Mouse (Mus musculus): Measurements from ENCODE around the gene Carmil3. TPM values are rescaled to one million over a fixed set of nuclear protein-coding genes. Genes with fewer than 3 reads are reported as not detected.
A peak's percentile ranks its signal among the peaks of the same experiment; 100 is the strongest.

Gene Carmil3
- polyA plus RNA-seq, 1 experiment from 2014 or later: 16.8 TPM

GRCm38 (mm10) chr14:55470806-55471205, 19.6 kb upstream of the Carmil3 start:
- H3K27me3 ChIP-seq (replicated peaks): no peaks in the 10 kb centered on the region
- no peak overlapping the region for H3K9ac ChIP-seq
- no peaks in the 10 kb centered on the region for H3K9me3 ChIP-seq
- H3K4me3 ChIP-seq: no peak overlapping the region
- H3K4me2 ChIP-seq (replicated peaks): no peak overlapping the region
- ATAC-seq (ENCODE audit: low FRiP score, low read depth): no peak
- H3K4me1 ChIP-seq: 0 out of 2 replicates have a peak, but pooled peaks cover 4% of the 10 kb centered on the region
- WGBS: 18% methylated on average over 10 of the region's 10 CpGs
- H3K27ac ChIP-seq: no peak overlapping the region
- H3K36me3 ChIP-seq: no peaks in the 10 kb centered on the region

- no peak for ATAC-seq (ENCODE audit: low FRiP score, low read depth)
- Histone ChIP-seq H3K9ac (no peak overlapping the region), H3K9me3 (no peaks in the 10 kb centered on the region), H3K4me1 (0 out of 2 replicates have a peak, but pooled peaks cover 4% of the 10 kb centered on the region), H3K27me3 (replicated peaks) (no peaks in the 10 kb centered on the region), H3K4me2 (replicated peaks) (no peak overlapping the region), H3K4me3 (no peak overlapping the region), H3K27ac (no peak overlapping the region), H3K36me3 (no peaks in the 10 kb centered on the region)
- 73% methylated on average over 2 of the region's 2 CpGs for WGBS
These were observed 14.8 kb upstream of the Carmil3 start for GRCm38 (mm10) chr14:55475654-55476053.

GRCm38 (mm10) chr14:55477421-55477820, 13.0 kb upstream of the Carmil3 start:
- H3K27ac ChIP-seq: no peak overlapping the region
- no peak overlapping the region for H3K4me3 ChIP-seq
- no peaks in the 10 kb centered on the region for H3K9me3 ChIP-seq
- 97% methylated on average over 1 of the region's 1 CpGs for WGBS
- ATAC-seq (ENCODE audit: low FRiP score, low read depth): no peak
- no peaks in the 10 kb centered on the region for H3K4me1 ChIP-seq
- H3K9ac ChIP-seq: no peak overlapping the region
- no peaks in the 10 kb centered on the region for H3K36me3 ChIP-seq
- H3K4me2 ChIP-seq (replicated peaks): no peak overlapping the region
- H3K27me3 ChIP-seq (replicated peaks): no peaks in the 10 kb centered on the region

- 91% methylated on average over 5 of the region's 5 CpGs for WGBS
- no peak overlapping the region for H3K9ac ChIP-seq
- no peak overlapping the region for H3K4me3 ChIP-seq
- no peak for ATAC-seq (ENCODE audit: low FRiP score, low read depth)
- peak overlapping the region; percentile 58; the same call in 1 of the 2 replicates for H3K4me2 ChIP-seq (replicated peaks)
- H3K27ac ChIP-seq: no peak overlapping the region
- H3K4me1 ChIP-seq: no peaks in the 10 kb centered on the region
- H3K9me3 ChIP-seq: no peaks in the 10 kb centered on the region
- H3K36me3 ChIP-seq: no peaks in the 10 kb centered on the region
- no peaks in the 10 kb centered on the region for H3K27me3 ChIP-seq (replicated peaks)
These were observed 12.6 kb upstream of the Carmil3 start for GRCm38 (mm10) chr14:55477829-55478228.

GRCm38 (mm10) chr14:55478651-55479599, 11.5 kb upstream of the Carmil3 start, which contains the start of gene Dhrs4:
TSS of gene Dhrs4 (plus strand) at chr14:55478758.
- peak within 1 kb of the TSS; percentile 61 for H3K9ac ChIP-seq
- H3K4me1 ChIP-seq: no peaks in the 10 kb centered on the region
- ATAC-seq (ENCODE audit: low FRiP score, low read depth): peak; percentile 95
- peak within 1 kb of the TSS; percentile 45 for H3K4me3 ChIP-seq
- no peaks in the 10 kb centered on the region for H3K36me3 ChIP-seq
- no peak within 1 kb of the TSS for H3K27ac ChIP-seq
- peak within 1 kb of the TSS; percentile 58 for H3K4me2 ChIP-seq (replicated peaks)
- H3K27me3 ChIP-seq (replicated peaks): no peaks in the 10 kb centered on the region
- under 1% methylated on average over 38 of the region's 38 CpGs for WGBS
- H3K9me3 ChIP-seq: no peaks in the 10 kb centered on the region

- WGBS: 91% methylated on average over 10 of the region's 10 CpGs
- no peak for ATAC-seq (ENCODE audit: low FRiP score, low read depth)
These were observed 10.8 kb upstream of the Carmil3 start for GRCm38 (mm10) chr14:55479629-55480028.

GRCm38 (mm10) chr14:55484430-55485085, 5.9 kb upstream of the Carmil3 start:
- no peak for ATAC-seq (ENCODE audit: low FRiP score, low read depth)
- Histone ChIP-seq H3K4me1 (no peaks in the 10 kb centered on the region), H3K27me3 (replicated peaks) (no peaks in the 10 kb centered on the region), H3K4me2 (replicated peaks) (no peak overlapping the region), H3K9me3 (no peaks in the 10 kb centered on the region), H3K36me3 (no peaks in the 10 kb centered on the region), H3K9ac (no peak overlapping the region), H3K27ac (no peak overlapping the region), H3K4me3 (no peak overlapping the region)
- 64% methylated on average over 5 of the region's 5 CpGs for whole genome bisulfite sequencing

More at GRCm38 (mm10) chr14:55479629-55480028, 10.8 kb upstream of the Carmil3 start:
- Histone ChIP-seq H3K36me3 (no peaks in the 10 kb centered on the region), H3K4me2 (replicated peaks) (no peak overlapping the region), H3K27me3 (replicated peaks) (no peaks in the 10 kb centered on the region), H3K4me3 (no peak overlapping the region), H3K27ac (no peak overlapping the region), H3K9ac (no peak overlapping the region), H3K9me3 (no peaks in the 10 kb centered on the region), H3K4me1 (no peaks in the 10 kb centered on the region)

GRCm38 (mm10) chr14:55486836-55487235, 3.6 kb upstream of the Carmil3 start:
- WGBS: 90% methylated on average over 8 of the region's 8 CpGs
- H3K9me3 ChIP-seq: no peaks in the 10 kb centered on the region
- no peak overlapping the region for H3K4me2 ChIP-seq (replicated peaks)
- H3K27ac ChIP-seq: no peak overlapping the region
- no peaks in the 10 kb centered on the region for H3K36me3 ChIP-seq
- no peak for ATAC-seq (ENCODE audit: low FRiP score, low read depth)
- no peak overlapping the region for H3K9ac ChIP-seq
- no peaks in the 10 kb centered on the region for H3K27me3 ChIP-seq (replicated peaks)
- H3K4me1 ChIP-seq: peaks cover 9% of the 10 kb centered on the region
- no peak overlapping the region for H3K4me3 ChIP-seq

- Histone ChIP-seq H3K9me3 (no peaks in the 10 kb centered on the region), H3K4me3 (peak overlapping the region; percentile 79), H3K36me3 (peaks cover 27% of the 10 kb centered on the region), H3K4me1 (peaks cover 17% of the 10 kb centered on the region), H3K4me2 (replicated peaks) (peak overlapping the region; percentile 85), H3K27me3 (replicated peaks) (no peaks in the 10 kb centered on the region), H3K27ac (peak overlapping the region; percentile 79), H3K9ac (peak overlapping the region; percentile 86)
- peak; percentile 85 for ATAC-seq (ENCODE audit: low FRiP score, low read depth)
- WGBS: 1% methylated on average over 30 of the region's 30 CpGs
These were observed 911 bp downstream of the Carmil3 start for GRCm38 (mm10) chr14:55491291-55491833.

GRCm38 (mm10) chr14:55492103-55492502, 1.7 kb downstream of the Carmil3 start:
- Histone ChIP-seq H3K27ac (no peak overlapping the region), H3K36me3 (peaks cover 30% of the 10 kb centered on the region), H3K4me2 (replicated peaks) (peak overlapping the region; percentile 85), H3K4me1 (peaks cover 17% of the 10 kb centered on the region), H3K4me3 (no peak overlapping the region), H3K9me3 (no peaks in the 10 kb centered on the region), H3K27me3 (replicated peaks) (no peaks in the 10 kb centered on the region), H3K9ac (0 out of 2 replicates have a peak overlapping the region, but pooled peaks have one; percentile 13)
- WGBS: 46% methylated on average over 3 of the region's 3 CpGs
- no peak for ATAC-seq (ENCODE audit: low FRiP score, low read depth)

- H3K36me3 ChIP-seq: peaks cover 58% of the 10 kb centered on the region
These were observed 5.2 kb downstream of the Carmil3 start for GRCm38 (mm10) chr14:55495509-55496240.

More at GRCm38 (mm10) chr14:55495509-55496240, 5.2 kb downstream of the Carmil3 start:
- Histone ChIP-seq H3K27ac (no peak overlapping the region), H3K4me2 (replicated peaks) (no peak overlapping the region), H3K9ac (no peak overlapping the region), H3K4me1 (peaks cover 12% of the 10 kb centered on the region), H3K4me3 (no peak overlapping the region), H3K27me3 (replicated peaks) (no peaks in the 10 kb centered on the region), H3K9me3 (no peaks in the 10 kb centered on the region)
- no peak for ATAC-seq (ENCODE audit: low FRiP score, low read depth)
- WGBS: 75% methylated on average over 20 of the region's 20 CpGs
